Mouse (Mus musculus): ENCODE data around the gene Zbtb16.

- TF ChIP-seq POLR2A (IDR thresholded peaks at IDR 0.05; ENCODE audit: control insufficient read depth, extremely low read depth, insufficient read depth, low read length, poor library complexity): no peak
- TF ChIP-seq CTCF (IDR thresholded peaks at IDR 0.05; ENCODE audit: borderline replicate concordance, control insufficient read depth, extremely low read depth, insufficient read depth, low read length, poor library complexity): no peak
These were observed 100.3 kb downstream of the Zbtb16 start for GRCm38 (mm10) chr9:48735466-48736312.

All from thymus, adult 2 months (tissue).